Mouse (Mus musculus) frontal cortex, adult 2 months (tissue): ENCODE data around the gene Fdx1l. TPM values are rescaled to one million over a fixed set of nuclear protein-coding genes. Genes with fewer than 3 reads are reported as not detected.

Source experiments
- DNase-seq, 2 experiments: peaks; one replicate each; pipeline ENCODE4 v3.0.0; 2022; ENCODE audit warnings: low spot score in 1 of 2; ENCODE audit errors: extremely low spot score in 1 of 2
- polyA plus RNA-seq: library from polyadenylated mRNA; depleted of rRNA; stranded (reverse); fragments of >200 nt; gene quantifications from 2 replicates; pipeline ENCODE4 v1.2.3, GENCODE M21; 2012; rRNA removed

Fdx1l gene
- polyA plus RNA-seq, 1 experiment: 123 TPM

- no peak for DNase-seq
These were observed 43.3 kb downstream of the Fdx1l start for GRCm38 (mm10) chr9:21030055-21030600.

GRCm38 (mm10) chr9:21029291-21030054, 43.9 kb downstream of the Fdx1l start, which contains the start of gene Icam4:
Gene Icam4 (plus strand): TSS chr9:21029373.
- DNase-seq: peak in 1 of 2 experiments; percentile 82

- no peak for DNase-seq
These were observed 44.8 kb downstream of the Fdx1l start for GRCm38 (mm10) chr9:21028560-21029110.

DNA sequence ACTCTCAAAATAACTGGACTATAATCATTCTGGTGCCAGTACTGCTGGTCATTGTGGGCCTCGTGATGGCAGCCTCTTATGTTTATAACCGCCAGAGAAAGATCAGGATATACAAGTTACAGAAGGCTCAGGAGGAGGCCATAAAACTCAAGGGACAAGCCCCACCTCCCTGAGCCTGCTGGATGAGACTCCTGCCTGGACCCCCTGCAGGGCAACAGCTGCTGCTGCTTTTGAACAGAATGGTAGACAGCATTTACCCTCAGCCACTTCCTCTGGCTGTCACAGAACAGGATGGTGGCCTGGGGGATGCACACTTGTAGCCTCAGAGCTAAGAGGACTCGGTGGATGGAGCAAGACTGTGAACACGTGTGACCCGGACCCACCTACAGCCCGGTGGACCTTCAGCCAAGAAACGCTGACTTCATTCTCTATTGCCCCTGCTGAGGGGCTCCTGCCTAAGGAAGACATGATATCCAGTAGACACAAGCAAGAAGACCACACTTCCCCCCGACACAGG, 45.6 kb downstream of the Fdx1l start:
- DNase-seq: no peak

DNA sequence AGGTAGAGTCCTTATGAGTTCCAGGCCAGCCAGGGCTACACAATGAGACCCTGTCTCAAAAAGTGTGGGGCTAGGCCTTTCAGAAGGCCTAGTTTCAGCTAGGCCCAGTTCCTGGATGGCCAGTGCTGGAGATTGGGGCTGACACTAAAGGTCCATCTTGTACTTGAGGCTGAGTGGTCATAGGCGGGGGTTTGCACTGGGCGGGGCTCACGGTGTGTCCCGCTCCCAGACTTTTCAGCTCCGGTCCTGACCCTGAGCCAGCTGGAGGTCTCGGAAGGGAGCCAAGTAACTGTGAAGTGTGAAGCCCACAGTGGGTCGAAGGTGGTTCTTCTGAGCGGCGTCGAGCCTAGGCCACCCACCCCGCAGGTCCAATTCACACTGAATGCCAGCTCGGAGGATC, 46.6 kb downstream of the Fdx1l start:
- no peak for DNase-seq

GRCm38 (mm10) chr9:21025258-21025810, 48.1 kb downstream of the Fdx1l start:
- DNase-seq: no peak

- no peak for DNase-seq
These were observed 50.7 kb downstream of the Fdx1l start for GRCm38 (mm10) chr9:21022726-21023125.

DNA sequence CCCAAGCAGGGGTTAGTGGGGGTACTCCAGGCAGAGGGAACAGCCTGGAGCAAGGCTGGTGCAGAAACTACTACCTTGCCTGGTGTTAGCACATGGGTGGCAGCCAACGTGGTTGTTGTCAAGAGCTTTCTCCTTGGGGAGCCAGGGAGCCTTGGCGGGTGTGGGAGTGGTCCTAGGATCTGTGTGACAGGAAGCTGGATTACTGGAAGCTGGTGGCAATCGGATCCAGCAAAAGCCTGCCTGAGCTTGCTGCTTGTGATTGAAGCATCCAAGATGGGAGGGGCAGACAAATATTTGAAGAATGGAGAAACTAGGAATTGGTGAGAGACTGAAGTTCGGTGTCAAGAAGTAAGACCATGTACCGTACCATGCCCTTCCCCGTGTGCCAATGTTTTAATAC, 51.1 kb downstream of the Fdx1l start:
- DNase-seq: no peak

DNA sequence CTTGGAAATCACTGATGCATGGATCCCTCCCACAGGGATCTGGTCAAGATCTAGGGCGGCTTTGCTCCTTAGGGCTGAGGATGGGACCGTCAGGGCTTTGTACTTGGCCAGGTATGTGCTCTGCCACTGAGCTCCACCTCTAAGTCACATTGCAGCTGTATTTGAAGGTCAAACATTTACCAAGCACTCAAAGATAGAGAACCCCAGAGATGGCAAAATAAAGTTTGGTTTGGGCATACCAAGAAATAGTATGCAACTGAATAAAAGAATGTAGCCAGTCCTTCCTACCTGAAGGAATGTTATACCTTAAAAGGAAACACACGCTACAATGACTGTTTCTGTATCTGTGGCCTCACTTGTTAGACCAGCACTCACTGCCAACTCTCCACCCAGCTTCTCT, 52.1 kb downstream of the Fdx1l start:
- DNase-seq: no peak

GRCm38 (mm10) chr9:21018600-21018999, 54.8 kb downstream of the Fdx1l start:
- DNase-seq: no peak

Other genes with a start within 250 kb of the Fdx1l start
- gene A230050P20Rik, start 205.0 kb downstream of the Fdx1l start, polyA plus RNA-seq: 227 and 254 TPM in 2 replicates
- gene Angptl6, start 193.9 kb downstream of the Fdx1l start, polyA plus RNA-seq: 11.5 and 13.6 TPM in 2 replicates
- gene Ppan, start 185.4 kb downstream of the Fdx1l start, polyA plus RNA-seq: 48.3 and 49.1 TPM in 2 replicates
- gene Eif3g, start 175.0 kb downstream of the Fdx1l start, polyA plus RNA-seq: 115 and 117 TPM in 2 replicates
- 40.6 and 41.2 TPM in 2 replicates for gene Dnmt1, start 113.7 kb downstream of the Fdx1l start, polyA plus RNA-seq
- gene S1pr2, start 96.8 kb downstream of the Fdx1l start, polyA plus RNA-seq: 1.8 TPM in 2 replicates
- 114 and 131 TPM in 2 replicates for gene Mrpl4, start 70.9 kb downstream of the Fdx1l start, polyA plus RNA-seq
- 2.9 and 3.5 TPM in 2 replicates for gene Icam1, start 57.6 kb downstream of the Fdx1l start, polyA plus RNA-seq
- gene Icam4, start 44.2 kb downstream of the Fdx1l start, polyA plus RNA-seq: 3.3 TPM in 2 replicates
- 220 and 241 TPM in 2 replicates for gene Icam5, start 41.5 kb downstream of the Fdx1l start, polyA plus RNA-seq
- gene Zglp1, start 6.5 kb downstream of the Fdx1l start, polyA plus RNA-seq: not detected in 2 replicates
- 1.6 and 2.5 TPM in 2 replicates for gene Gm49373, start 518 bp downstream of the Fdx1l start, polyA plus RNA-seq
- gene Gm38431, start 18.4 kb upstream of the Fdx1l start, polyA plus RNA-seq: 1.4 and 1.7 TPM in 2 replicates
- 27.9 and 28.2 TPM in 2 replicates for gene Raver1, start 18.4 kb upstream of the Fdx1l start, polyA plus RNA-seq
- 16.5 and 19.1 TPM in 2 replicates for gene Tyk2, start 57.6 kb upstream of the Fdx1l start, polyA plus RNA-seq
- 175 and 217 TPM in 2 replicates for gene Cdc37, start 76.4 kb upstream of the Fdx1l start, polyA plus RNA-seq
- 95.2 and 96.2 TPM in 2 replicates for gene Pde4a, start 92.1 kb upstream of the Fdx1l start, polyA plus RNA-seq
- gene Keap1, start 165.7 kb upstream of the Fdx1l start, polyA plus RNA-seq: 58.3 and 59.6 TPM in 2 replicates
- 9.9 and 13.8 TPM in 2 replicates for gene S1pr5, start 174.8 kb upstream of the Fdx1l start, polyA plus RNA-seq
- gene Atg4d, start 191.7 kb upstream of the Fdx1l start, polyA plus RNA-seq: 36.5 and 40.6 TPM in 2 replicates
- 42.5 and 44.6 TPM in 2 replicates for gene Kri1, start 214.4 kb upstream of the Fdx1l start, polyA plus RNA-seq
- gene Cdkn2d, start 217.8 kb upstream of the Fdx1l start, polyA plus RNA-seq: 65.2 and 66.2 TPM in 2 replicates
- gene Ap1m2, start 238.7 kb upstream of the Fdx1l start, polyA plus RNA-seq: 0.76 and 1.6 TPM in 2 replicates
- gene Slc44a2, start 247.1 kb upstream of the Fdx1l start, polyA plus RNA-seq: 60.7 and 66.5 TPM in 2 replicates